Mouse (Mus musculus) monocyte, adult 5-6 weeks (primary cell): ENCODE measurements around the gene Lrba. TPM values are rescaled to one million over a fixed set of nuclear protein-coding genes. Genes with fewer than 3 reads are reported as not detected.

Experiments
- ATAC-seq: fragments of 153-309, 156-312 bp; replicated peaks from 2 replicates; pipeline ENCODE4 v1.8.0; 2017; ENCODE audit warnings: mild to moderate bottlenecking; ENCODE audit not compliant: low TSS enrichment, insufficient number of reproducible peaks, severe bottlenecking, poor library complexity, low FRiP score
- total RNA-seq: library from RNA; stranded (forward); fragments of 200-1000, 200-491, 200-594 nt; gene quantifications from 3 replicates; pipeline ENCODE4 v1.2.3, GENCODE M21; 2017

The Lrba gene
- total RNA-seq, 1 experiment from 2014 or later: 21.8 TPM

DNA sequence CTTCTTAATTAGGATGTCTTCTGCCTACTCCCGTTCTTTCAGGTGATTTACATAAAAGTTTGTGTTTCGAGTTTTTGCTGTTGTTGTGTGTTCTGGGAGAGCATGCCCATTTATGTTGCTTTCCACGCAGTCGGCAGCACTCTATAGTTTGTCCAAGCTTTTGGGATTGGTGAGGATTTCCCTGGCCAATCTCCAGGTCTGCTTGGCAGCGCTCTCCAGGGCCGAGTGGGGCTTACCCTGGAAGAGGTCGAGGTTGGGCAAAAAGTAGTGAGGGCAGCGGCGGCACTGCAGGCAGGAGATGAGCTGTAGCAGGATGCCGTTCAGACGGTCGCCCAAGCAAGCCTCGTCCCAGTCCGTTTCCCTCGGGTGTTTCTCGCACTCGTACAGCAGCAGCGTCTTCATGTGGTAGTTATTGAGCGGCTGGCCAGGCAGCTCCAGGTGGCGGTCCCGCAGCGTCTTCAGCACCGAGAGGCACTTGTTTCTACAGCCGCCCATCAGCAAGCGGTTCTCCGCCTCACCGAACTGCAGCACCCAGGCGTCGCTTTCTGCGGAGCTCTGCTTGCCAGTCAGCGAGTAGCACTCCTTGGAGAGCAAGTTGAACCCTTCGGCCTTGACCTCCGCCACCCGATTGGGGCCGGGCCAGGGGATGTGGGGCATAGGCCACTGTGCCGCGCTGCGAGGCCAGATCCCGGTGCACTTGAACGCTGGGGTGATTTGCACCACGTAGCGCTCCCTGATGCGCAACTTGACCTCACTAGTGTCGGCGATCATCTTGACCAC is 322.2 kb downstream of the Lrba start:
- ATAC-seq: peak; percentile 43; the same call in 1 of the 2 replicates

DNA sequence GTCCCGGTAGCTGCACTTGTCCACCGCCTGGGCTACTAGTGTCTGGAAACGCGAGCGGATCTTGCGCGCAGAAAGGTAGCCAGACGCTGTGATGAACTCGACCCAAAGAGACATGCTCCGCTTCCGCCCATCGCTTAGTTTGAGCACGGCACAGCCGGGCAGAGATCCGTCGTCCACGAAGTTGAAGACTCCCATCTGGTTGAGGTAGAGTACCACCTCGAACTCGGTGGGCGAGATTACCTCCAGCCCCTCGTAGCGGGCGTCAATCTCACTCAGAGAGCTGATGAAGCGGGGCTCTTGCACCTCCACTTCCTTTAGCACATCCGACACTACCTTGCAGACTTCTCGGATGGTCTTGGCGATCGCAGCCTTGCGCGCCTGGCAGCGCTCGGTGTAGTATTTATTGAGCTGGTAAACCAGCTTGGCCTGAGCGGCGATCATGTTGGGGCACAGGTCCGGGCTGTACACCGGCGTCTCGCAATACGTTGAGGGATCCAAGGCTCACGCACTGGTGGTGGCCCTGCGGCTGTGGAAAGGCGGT is 322.8 kb downstream of the Lrba start:
- 0 out of 2 replicates have a peak, but pooled peaks have one; percentile 9 for ATAC-seq

GRCm38 (mm10) chr3:86548091-86549015 is 323.9 kb downstream of the Lrba start, which contains the start of gene Mab21l2:
Gene Mab21l2 (minus strand): TSS chr3:86548629.
- ATAC-seq: no peak

- ATAC-seq: no peak
These were observed 326.0 kb downstream of the Lrba start for GRCm38 (mm10) chr3:86550301-86551010.

DNA sequence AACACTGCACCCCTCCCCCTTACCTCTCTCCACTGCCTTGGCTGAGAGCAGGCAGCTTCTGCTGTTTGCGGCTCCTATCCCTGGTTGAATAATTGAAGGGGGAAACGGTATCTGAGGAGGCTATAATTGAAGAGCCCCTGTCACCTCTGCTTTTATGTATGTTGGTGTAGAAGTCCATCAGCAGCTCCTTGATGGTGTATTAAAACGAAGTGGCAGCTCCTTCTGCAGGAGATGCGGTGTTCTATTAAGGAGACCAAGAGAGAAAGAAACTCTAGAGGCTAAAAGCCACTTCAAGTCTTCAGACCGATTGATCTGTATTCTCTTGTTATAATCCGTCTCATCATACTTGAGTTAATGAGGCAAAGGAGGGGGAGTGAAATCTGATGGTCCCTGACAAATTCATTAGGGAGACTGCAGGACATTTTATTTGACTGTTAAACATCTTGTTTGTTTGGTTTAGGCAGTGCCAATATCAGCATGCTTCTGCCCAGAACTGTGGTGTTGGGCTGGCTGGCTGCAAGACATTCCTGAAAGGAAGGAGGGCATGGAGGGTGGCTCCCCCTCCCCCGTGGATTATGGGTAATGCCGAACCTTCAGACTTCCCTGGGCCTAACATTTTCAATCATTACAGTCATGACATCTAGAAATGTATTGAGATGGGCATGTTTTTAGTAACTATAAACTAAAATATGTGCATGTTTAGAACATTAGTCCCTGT is 326.7 kb downstream of the Lrba start:
- no peak for ATAC-seq

DNA sequence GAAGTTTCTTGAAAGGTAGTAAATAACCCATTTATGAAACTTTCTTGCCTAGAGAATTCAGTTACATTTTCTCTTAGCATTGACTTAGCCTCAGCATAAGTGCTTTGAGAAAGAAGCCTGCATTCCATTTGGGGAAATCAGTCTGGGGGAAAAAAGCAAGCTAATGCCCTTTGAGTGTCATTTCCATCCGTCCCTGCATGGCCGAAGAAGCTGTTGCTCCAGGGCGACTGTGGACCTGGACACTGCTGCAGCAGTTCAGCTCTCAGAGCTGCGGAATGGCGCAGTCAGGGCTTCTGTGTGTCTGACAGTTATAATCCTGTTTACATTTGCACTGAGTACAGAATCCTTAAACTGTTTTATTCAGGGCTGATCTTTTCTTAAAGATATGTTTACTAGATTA is 327.7 kb downstream of the Lrba start:
- no peak for ATAC-seq

- ATAC-seq: no peak
These were observed 334.5 kb downstream of the Lrba start for GRCm38 (mm10) chr3:86558976-86559375.

DNA sequence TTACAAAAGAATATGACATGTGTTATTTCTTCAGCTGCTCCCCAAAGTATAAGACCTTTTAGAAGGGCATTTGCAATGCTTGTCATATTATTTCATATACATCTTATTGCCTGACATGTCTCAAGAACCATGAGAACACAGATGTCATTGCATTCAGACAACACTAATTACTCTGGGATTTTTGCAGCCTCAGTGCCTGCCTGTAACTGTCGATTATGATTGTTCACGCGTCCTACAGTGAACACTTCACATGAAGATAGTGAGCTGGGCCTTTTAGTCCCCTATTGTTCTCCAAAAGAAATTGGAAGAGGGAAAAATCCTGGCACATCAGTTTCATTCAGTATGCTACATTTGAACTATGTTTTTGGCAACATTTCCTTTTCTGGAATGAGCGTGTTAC is 335.2 kb downstream of the Lrba start:
- no peak for ATAC-seq

GRCm38 (mm10) chr3:86560281-86561022 is 336.0 kb downstream of the Lrba start:
- no peak for ATAC-seq

DNA sequence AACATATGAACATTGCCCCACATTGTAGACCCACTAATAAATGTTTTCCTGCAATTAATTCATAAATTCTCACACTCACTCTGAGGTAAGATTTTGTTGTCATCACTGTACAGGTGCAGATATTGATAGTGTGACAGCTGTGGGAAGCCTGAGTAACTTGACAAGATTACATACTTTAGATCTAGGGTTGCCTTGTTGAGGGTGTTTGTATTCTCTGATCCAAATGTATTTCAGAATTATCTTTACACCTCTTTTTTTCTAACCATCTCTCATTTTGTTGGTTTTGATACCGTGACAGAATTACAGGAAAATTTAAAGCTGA is 336.5 kb downstream of the Lrba start:
- no peak for ATAC-seq

GRCm38 (mm10) chr3:86561396-86561795 is 336.9 kb downstream of the Lrba start:
- ATAC-seq: no peak

GRCm38 (mm10) chr3:86567312-86567711 is 342.8 kb downstream of the Lrba start:
- ATAC-seq: no peak

DNA sequence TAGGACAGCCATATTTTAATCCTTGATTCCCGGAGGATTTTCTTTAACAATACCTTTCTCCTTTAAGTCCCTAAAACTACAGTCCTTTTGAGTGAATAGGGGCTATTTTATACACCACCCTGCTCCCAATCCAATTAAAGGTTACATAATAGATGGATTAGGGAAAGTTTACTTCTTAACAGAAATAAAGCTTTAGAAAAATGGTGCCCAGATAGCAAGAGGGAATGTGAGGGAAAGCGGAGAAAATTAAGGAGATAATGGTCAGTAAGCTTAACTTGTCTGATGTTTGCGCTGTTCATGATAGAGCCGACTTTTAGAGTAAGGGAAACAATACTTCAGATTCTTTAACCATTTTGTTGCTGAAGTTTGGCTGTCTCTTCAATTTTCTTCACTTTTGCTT is 347.0 kb downstream of the Lrba start:
- ATAC-seq: no peak

DNA sequence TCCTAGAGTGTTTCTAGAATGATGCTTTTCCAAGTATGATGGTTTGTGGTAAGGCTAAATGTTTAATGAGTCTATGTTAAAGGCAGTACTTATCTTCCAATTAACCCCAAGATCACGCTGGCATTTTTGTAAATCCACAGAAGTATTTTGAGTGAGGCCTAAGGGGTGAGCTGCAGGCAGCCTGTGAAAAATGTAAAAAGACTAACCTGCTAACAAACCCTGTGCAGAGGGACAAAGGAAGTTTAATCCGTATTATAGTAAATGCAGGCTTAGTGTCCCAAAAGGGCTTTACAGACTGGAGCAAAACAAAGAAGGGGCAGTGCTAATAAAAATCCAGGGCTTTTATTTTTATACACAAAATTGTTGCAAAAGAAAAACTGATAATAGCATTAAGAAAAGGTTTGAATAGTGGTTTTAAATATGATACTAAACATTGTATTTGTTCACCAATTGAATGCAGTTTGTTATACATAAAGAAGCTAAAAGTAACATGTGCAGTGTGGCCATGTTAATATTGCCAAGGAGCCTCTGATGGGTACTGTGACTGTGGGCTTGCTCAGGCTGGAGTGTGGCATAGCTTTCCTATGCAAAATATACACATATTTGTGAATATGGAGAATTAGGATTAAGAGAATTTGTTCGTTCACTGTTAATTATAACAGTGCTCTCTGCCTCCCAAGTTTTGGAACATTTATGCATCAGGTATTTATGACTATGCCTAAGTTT is 348.2 kb downstream of the Lrba start:
- no peak for ATAC-seq

GRCm38 (mm10) chr3:86575312-86575711 is 350.8 kb downstream of the Lrba start:
- no peak for ATAC-seq

DNA sequence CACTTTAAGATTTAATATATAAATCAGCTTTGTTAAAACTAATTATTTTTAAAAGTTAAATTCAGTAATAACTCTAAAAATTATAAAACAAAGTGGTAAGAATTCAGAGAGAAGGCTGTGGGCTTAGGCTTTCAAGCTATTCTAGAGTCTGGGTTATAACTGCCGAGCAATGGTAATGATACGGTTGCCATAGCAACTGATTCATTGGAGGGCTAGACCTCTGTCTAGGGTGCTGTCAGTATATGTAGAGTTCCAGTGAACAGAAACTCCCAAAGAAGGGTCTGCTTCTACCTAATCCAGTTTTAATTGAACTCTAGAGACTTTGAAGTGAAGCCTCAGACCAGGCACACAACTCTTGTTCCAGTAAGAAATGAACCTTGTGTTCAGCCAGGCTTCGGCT is 377.8 kb downstream of the Lrba start:
- no peak for ATAC-seq

GRCm38 (mm10) chr3:86605775-86606174 is 381.3 kb downstream of the Lrba start:
- no peak for ATAC-seq
